Mouse (Mus musculus): ENCODE measurements at regions not wholly inside any gene's neighbourhood (a gene's known extent, or its start where the extent isn't known, plus 50 kb on each side); places are given as distances from the start of the nearest gene placed in this dataset.

- DNase-seq = no peak
These were observed 53.1 kb upstream of the Glis3 start for GRCm38 (mm10) chr19:28732998-28733397.

GRCm38 (mm10) chr19:28733781-28734180 is 53.9 kb upstream of the Glis3 start:
- no peak for DNase-seq

GRCm38 (mm10) chr19:28743176-28743793 is 63.4 kb upstream of the Glis3 start:
- DNase-seq = no peak

GRCm38 (mm10) chr19:28745105-28745504 is 65.2 kb upstream of the Glis3 start:
- DNase-seq = no peak

GRCm38 (mm10) chr19:28745534-28745933 is 65.7 kb upstream of the Glis3 start:
- no peak for DNase-seq

- no peak for DNase-seq
These were observed 71.2 kb upstream of the Glis3 start for GRCm38 (mm10) chr19:28751091-28751490.

- peak; percentile 70 for DNase-seq
These were observed 76.0 kb upstream of the Slc1a1 start for GRCm38 (mm10) chr19:28758854-28759253.

GRCm38 (mm10) chr19:28764795-28765360 is 70.0 kb upstream of the Slc1a1 start:
- DNase-seq = no peak

- DNase-seq = peak; percentile 46
These were observed 66.6 kb upstream of the Slc1a1 start for GRCm38 (mm10) chr19:28768218-28768617.

GRCm38 (mm10) chr19:28770419-28770818 is 64.4 kb upstream of the Slc1a1 start:
- no peak for DNase-seq

GRCm38 (mm10) chr19:28771836-28772235 is 63.0 kb upstream of the Slc1a1 start:
- no peak for DNase-seq

GRCm38 (mm10) chr19:28772840-28773570 is 61.8 kb upstream of the Slc1a1 start:
- DNase-seq = peak; percentile 50

GRCm38 (mm10) chr19:28776868-28777267 is 58.0 kb upstream of the Slc1a1 start:
- DNase-seq = peak; percentile 69

- DNase-seq = peak; percentile 46
These were observed 57.2 kb upstream of the Slc1a1 start for GRCm38 (mm10) chr19:28777674-28778073.

- DNase-seq = peak; percentile 71
These were observed 56.5 kb upstream of the Slc1a1 start for GRCm38 (mm10) chr19:28778386-28778785.

GRCm38 (mm10) chr19:28781971-28782370 is 52.9 kb upstream of the Slc1a1 start:
- peak; percentile 36 for DNase-seq

Measured in retina, postnatal 1 day (tissue).